Mouse (Mus musculus) small intestine, adult 2 months (tissue): ENCODE data around the gene Lrrc4b.

Experiments used
- CTCF ChIP-seq: fragments of 200-500 bp; IDR thresholded peaks from 2 replicates; pipeline ENCODE4 v1.5.1; 2012; ENCODE audit warnings: low read depth, mild to moderate bottlenecking, control low read depth, inconsistent platforms, low read length, moderate library complexity, mixed read lengths; ENCODE audit not compliant: insufficient replicate concordance, insufficient read length; ENCODE audit errors: extremely low read depth
- POLR2A ChIP-seq: fragments of 200-500 bp; IDR thresholded peaks from 2 replicates; pipeline ENCODE4 v1.6.1; 2012; ENCODE audit warnings: low read depth, mild to moderate bottlenecking, control low read depth, inconsistent platforms, low read length, moderate library complexity

- TF ChIP-seq CTCF, result no peak
- no peak for TF ChIP-seq POLR2A
These were observed 63.5 kb downstream of the Lrrc4b start for GRCm38 (mm10) chr7:44492166-44492826.
